Mouse (Mus musculus) MEL (cell line): ENCODE measurements at regions not wholly inside any gene's neighbourhood (a gene's known extent, or its start where the extent isn't known, plus 50 kb on each side); places are given as distances from the start of the nearest gene placed in this dataset.

Source experiments
- DNase-seq: peaks from one replicate; pipeline ENCODE4 v3.0.0; 2011; ENCODE audit warnings: low read depth, low spot score
- H3K27ac ChIP-seq: 2 replicates; pipeline ENCODE4 v1.5.1; 2012; ENCODE audit warnings: low read depth, mild to moderate bottlenecking, control low read depth, low read length, moderate library complexity; ENCODE audit not compliant: control insufficient read depth
- H3K27me3 ChIP-seq, 2 experiments: fragments of 150-350 bp in 1 of 2; sonication (generic) in 1 of 2; 2 replicates each; pipeline ENCODE4 v1.6.1; 2012; ENCODE audit warnings: low read length in 2 of 2, mild to moderate bottlenecking in 2 of 2, improper control_type of control experiment in 1 of 2, moderate library complexity in 1 of 2; ENCODE audit not compliant: insufficient read depth in 2 of 2, control insufficient read depth in 1 of 2
- H3K36me3 ChIP-seq, 2 experiments: 2 replicates each; pipeline ENCODE4 v1.6.1; 2012 to 2014; ENCODE audit warnings: low read length in 2 of 2, improper control_type of control experiment in 1 of 2, inconsistent platforms in 1 of 2, mild to moderate bottlenecking in 1 of 2; ENCODE audit not compliant: insufficient read depth in 2 of 2, control insufficient read depth in 1 of 2
- H3K4me1 ChIP-seq, 2 experiments: fragments of 150-350 bp in 1 of 2; sonication (generic) in 1 of 2; 2 replicates each; pipeline ENCODE4 v1.6.1; 2012; ENCODE audit warnings: low read length in 2 of 2, improper control_type of control experiment in 1 of 2, mild to moderate bottlenecking in 1 of 2; ENCODE audit not compliant: insufficient read depth in 2 of 2, control insufficient read depth in 1 of 2
- H3K4me3 ChIP-seq, 2 experiments: fragments of 150-350 bp in 1 of 2; sonication (generic) in 1 of 2; 2 replicates each; pipeline ENCODE4 v1.5.1; 2012; ENCODE audit warnings: low read depth in 2 of 2, low read length in 2 of 2, mild to moderate bottlenecking in 2 of 2, moderate library complexity in 2 of 2, control low read depth in 1 of 2, improper control_type of control experiment in 1 of 2; ENCODE audit not compliant: control insufficient read depth in 1 of 2, insufficient read depth in 1 of 2
- H3K79me2 ChIP-seq: 2 replicates; pipeline ENCODE4 v1.6.1; 2012; ENCODE audit warnings: mild to moderate bottlenecking, low read length, moderate library complexity; ENCODE audit not compliant: control insufficient read depth, poor library complexity, insufficient read depth
- H3K9ac ChIP-seq: 2 replicates; pipeline ENCODE4 v1.6.1; 2012; ENCODE audit warnings: low read depth, mild to moderate bottlenecking, control low read depth, low read length, moderate library complexity; ENCODE audit not compliant: control insufficient read depth, poor library complexity, severe bottlenecking
- H3K9me3 ChIP-seq: fragments of 150-350 bp; sonication (generic); replicated peaks from 2 replicates; pipeline ENCODE4 v1.6.1; 2012; ENCODE audit warnings: mild to moderate bottlenecking, low read length, improper control_type of control experiment, moderate library complexity; ENCODE audit not compliant: insufficient read depth
- CTCF ChIP-seq, 3 experiments: IDR thresholded peaks in 2 of 3; conservative IDR thresholded peaks in 1 of 3; 2 replicates each; pipeline ENCODE4 v1.5.1; 2011 to 2012; ENCODE audit warnings: low read length in 3 of 3, low read depth in 2 of 3, mild to moderate bottlenecking in 2 of 3, improper control_type of control experiment in 1 of 3, inconsistent platforms in 1 of 3, mixed read lengths in 1 of 3, moderate library complexity in 1 of 3; ENCODE audit not compliant: control insufficient read depth in 1 of 3, insufficient read depth in 1 of 3, poor library complexity in 1 of 3, severe bottlenecking in 1 of 3
- E2F4 ChIP-seq: IDR thresholded peaks from 2 replicates; pipeline ENCODE4 v1.6.1; 2011; ENCODE audit warnings: low read depth, low read length, improper control_type of control experiment, borderline replicate concordance
- ELF1 ChIP-seq: IDR thresholded peaks from 2 replicates; pipeline ENCODE4 v1.6.1; 2014; ENCODE audit warnings: low read depth, mild to moderate bottlenecking, inconsistent platforms, low read length, improper control_type of control experiment, moderate library complexity
- ETS1 ChIP-seq: IDR thresholded peaks from 2 replicates; pipeline ENCODE4 v1.6.1; 2012; ENCODE audit warnings: low read depth, mild to moderate bottlenecking, inconsistent platforms, low read length, improper control_type of control experiment, moderate library complexity
- GABPA ChIP-seq: IDR thresholded peaks from 2 replicates; pipeline ENCODE4 v1.6.1; 2012; ENCODE audit warnings: low read depth, mild to moderate bottlenecking, inconsistent platforms, low read length, improper control_type of control experiment, moderate library complexity
- GATA1 ChIP-seq: IDR thresholded peaks from 2 replicates; pipeline ENCODE4 v1.6.1; 2011; ENCODE audit warnings: low read depth, low read length, improper control_type of control experiment
- HCFC1 ChIP-seq: IDR thresholded peaks from 2 replicates; pipeline ENCODE4 v1.6.1; 2012; ENCODE audit warnings: low read depth, mild to moderate bottlenecking, inconsistent platforms, low read length, improper control_type of control experiment, moderate library complexity
- JUND ChIP-seq: IDR thresholded peaks from 2 replicates; pipeline ENCODE4 v1.6.1; 2011; ENCODE audit warnings: low read depth, mild to moderate bottlenecking, improper control_type of control experiment, low read length
- MAFK ChIP-seq: IDR thresholded peaks from 2 replicates; pipeline ENCODE4 v1.6.1; 2011; ENCODE audit warnings: low read depth, mild to moderate bottlenecking, low read length, improper control_type of control experiment, borderline replicate concordance
- MAX ChIP-seq: IDR thresholded peaks from 2 replicates; pipeline ENCODE4 v1.6.1; 2011; ENCODE audit warnings: low read length, improper control_type of control experiment
- MXI1 ChIP-seq: IDR thresholded peaks from 2 replicates; pipeline ENCODE4 v1.6.1; 2011; ENCODE audit warnings: mild to moderate bottlenecking, low read depth, low read length, improper control_type of control experiment
- NELFE ChIP-seq: IDR thresholded peaks from 2 replicates; pipeline ENCODE4 v1.6.1; 2011; ENCODE audit warnings: low read depth, low read length, improper control_type of control experiment
- NRF1 ChIP-seq: IDR thresholded peaks from 2 replicates; pipeline ENCODE4 v1.6.1; 2014; ENCODE audit warnings: low read depth, mild to moderate bottlenecking, inconsistent platforms, low read length, improper control_type of control experiment, moderate library complexity; ENCODE audit not compliant: poor library complexity, insufficient read depth, severe bottlenecking
- POLR2A ChIP-seq, 2 experiments: IDR thresholded peaks; 2 replicates each; pipeline ENCODE4 v1.6.1; 2011 to 2012; ENCODE audit warnings: low read length in 2 of 2, mild to moderate bottlenecking in 2 of 2, control low read depth in 1 of 2, improper control_type of control experiment in 1 of 2, low read depth in 1 of 2, moderate library complexity in 1 of 2; ENCODE audit not compliant: control insufficient read depth in 1 of 2, insufficient read depth in 1 of 2, poor library complexity in 1 of 2
- RAD21 ChIP-seq: IDR thresholded peaks from 2 replicates; pipeline ENCODE4 v1.6.1; 2011; ENCODE audit warnings: mild to moderate bottlenecking, low read depth, low read length, improper control_type of control experiment
- RCOR1 ChIP-seq: IDR thresholded peaks from 2 replicates; pipeline ENCODE4 v1.6.1; 2012; ENCODE audit warnings: low read depth, mild to moderate bottlenecking, inconsistent platforms, low read length, improper control_type of control experiment
- TAL1 ChIP-seq: IDR thresholded peaks from 2 replicates; pipeline ENCODE4 v1.6.1; 2012; ENCODE audit warnings: mild to moderate bottlenecking, inconsistent platforms, low read length, moderate library complexity, mixed read lengths
- TBP ChIP-seq: IDR thresholded peaks from 2 replicates; pipeline ENCODE4 v1.8.0; 2011; ENCODE audit warnings: low read depth, low read length, improper control_type of control experiment
- USF1 ChIP-seq: IDR thresholded peaks from 2 replicates; pipeline ENCODE4 v1.6.1; 2014; ENCODE audit warnings: low read depth, mild to moderate bottlenecking, inconsistent platforms, low read length, improper control_type of control experiment, moderate library complexity
- USF2 ChIP-seq, 2 experiments: IDR thresholded peaks; 2 replicates each; pipeline ENCODE4 v1.6.1; 2011 to 2012; ENCODE audit warnings: improper control_type of control experiment in 2 of 2, low read length in 2 of 2, borderline replicate concordance in 1 of 2, inconsistent platforms in 1 of 2, low read depth in 1 of 2, mild to moderate bottlenecking in 1 of 2; ENCODE audit not compliant: insufficient read depth in 1 of 2
- ZC3H11A ChIP-seq: IDR thresholded peaks from 2 replicates; pipeline ENCODE4 v1.6.1; 2012; ENCODE audit warnings: low read depth, mild to moderate bottlenecking, inconsistent platforms, low read length, improper control_type of control experiment
- ZKSCAN1 ChIP-seq: IDR thresholded peaks from 2 replicates; pipeline ENCODE4 v1.6.1; 2012; ENCODE audit warnings: low read depth, mild to moderate bottlenecking, inconsistent platforms, low read length, improper control_type of control experiment, moderate library complexity
- ZNF384 ChIP-seq: IDR thresholded peaks from 2 replicates; pipeline ENCODE4 v1.6.1; 2012; ENCODE audit warnings: low read depth, mild to moderate bottlenecking, inconsistent platforms, low read length, improper control_type of control experiment

DNA sequence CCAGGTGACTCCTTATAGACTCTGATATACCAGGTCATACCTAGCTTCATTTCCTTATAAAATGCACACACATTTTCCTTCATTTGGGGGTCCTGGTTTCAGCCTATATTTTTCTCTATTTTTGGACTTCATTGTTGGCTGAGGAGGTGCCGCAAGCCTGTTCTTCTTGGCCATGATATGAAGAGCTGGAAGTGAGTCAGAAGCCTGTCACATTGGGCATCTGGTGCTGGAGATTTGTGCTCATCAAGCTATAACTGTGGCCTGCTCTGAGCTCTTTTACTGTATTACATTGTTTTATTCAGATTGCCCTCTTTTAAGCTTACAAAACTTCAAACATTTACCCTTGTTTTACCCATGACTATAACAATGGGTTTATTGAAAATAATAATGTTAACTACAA is 545.8 kb upstream of the Klhl29 start:
- DNase-seq: no peak
- no peak for TF ChIP-seq ZKSCAN1
- no peak for TF ChIP-seq E2F4
- TF ChIP-seq ETS1: no peak
- TF ChIP-seq POLR2A (IDR thresholded peaks at IDR 0.05; ENCODE audit: control insufficient read depth in 1 of 2, insufficient read depth in 1 of 2, low read depth in 1 of 2, low read length in 2 of 2, poor library complexity in 1 of 2): no peak
- no peak for TF ChIP-seq TBP
- TF ChIP-seq JUND: no peak
- Histone ChIP-seq H3K36me3 (no peaks in the 10 kb centered on the region), H3K4me3 (no peak overlapping the region), H3K27me3 (no peaks in the 10 kb centered on the region), H3K27ac (no peak overlapping the region), H3K79me2 (no peaks in the 10 kb centered on the region), H3K9ac (no peak overlapping the region), H3K4me1 (no peaks in the 10 kb centered on the region), H3K9me3 (no peaks in the 10 kb centered on the region)

DNA sequence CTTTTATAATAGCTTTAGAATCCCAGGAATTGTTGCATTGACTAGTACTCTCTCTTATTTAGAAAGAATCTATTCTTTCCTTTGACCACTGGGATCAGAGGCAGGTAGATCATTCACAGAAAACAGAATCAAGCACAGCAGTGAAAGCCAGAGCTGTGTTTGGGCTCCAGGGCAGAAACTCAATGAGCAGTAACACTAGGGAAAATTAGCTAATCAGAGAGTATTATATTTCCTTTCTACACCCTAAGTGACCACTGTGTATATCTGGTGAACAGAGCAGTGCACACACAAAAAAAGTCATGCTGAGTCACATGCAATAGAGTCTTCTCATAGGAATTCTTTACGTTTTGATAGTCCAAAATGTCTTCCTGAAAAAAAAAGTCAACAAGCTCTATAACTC is 542.5 kb upstream of the Klhl29 start:
- Histone ChIP-seq H3K27ac (no peak overlapping the region), H3K79me2 (no peaks in the 10 kb centered on the region), H3K4me1 (no peaks in the 10 kb centered on the region), H3K27me3 (no peaks in the 10 kb centered on the region), H3K9ac (no peak overlapping the region), H3K4me3 (no peak overlapping the region), H3K36me3 (no peaks in the 10 kb centered on the region), H3K9me3 (no peaks in the 10 kb centered on the region)
- no peak for DNase-seq
- no peak for TF ChIP-seq RAD21
- no peak for TF ChIP-seq USF1
- TF ChIP-seq NELFE: no peak
- no peak for TF ChIP-seq JUND
- TF ChIP-seq MXI1: no peak
- TF ChIP-seq HCFC1: no peak
- TF ChIP-seq ZKSCAN1: no peak
- no peak for TF ChIP-seq MAX
- TF ChIP-seq MAFK: no peak
- no peak for TF ChIP-seq GATA1
- TF ChIP-seq RCOR1: no peak
- no peak for TF ChIP-seq USF2 (IDR thresholded peaks at IDR 0.05; ENCODE audit: borderline replicate concordance in 1 of 2, insufficient read depth in 1 of 2, low read depth in 1 of 2, low read length in 2 of 2)
- no peak for TF ChIP-seq ELF1
- TF ChIP-seq CTCF (IDR thresholded peaks at IDR 0.05 in 2 of 3, conservative IDR thresholded peaks at IDR 0.05 in 1 of 3; ENCODE audit: control insufficient read depth in 1 of 3, insufficient read depth in 1 of 3, low read depth in 2 of 3, low read length in 3 of 3, poor library complexity in 1 of 3, severe bottlenecking in 1 of 3): no peak
- no peak for TF ChIP-seq E2F4
- TF ChIP-seq GABPA: no peak
- TF ChIP-seq ZC3H11A: no peak
- TF ChIP-seq NRF1: no peak
- no peak for TF ChIP-seq TAL1
- TF ChIP-seq ZNF384: no peak
